Mouse (Mus musculus) forebrain, embryonic 16.5 days (tissue): Measurements from ENCODE around the gene Gm20716. TPM values are rescaled to one million over a fixed set of nuclear protein-coding genes. Genes with fewer than 3 reads are reported as not detected.
"Not testable (repeated sequence)": the region's sequence is repeated elsewhere in the genome, so short reads cannot be mapped to it uniquely, and the experiment has no call there.

Experiments used
- ATAC-seq: fragments of 200-750 bp; cut with Nextera tagmentation; 2 replicates; pipeline ENCODE4 v1.8.0; 2017; ENCODE audit warnings: mild to moderate bottlenecking, moderate library complexity
- H3K27ac ChIP-seq: fragments of 300-500 bp; sonication (generic); 2 replicates; pipeline ENCODE4 v1.5.1; 2014; ENCODE audit warnings: low read length, control low read depth
- H3K27me3 ChIP-seq: fragments of 300-500 bp; sonication (generic); replicated peaks from 2 replicates; pipeline ENCODE4 v1.6.1; 2014; ENCODE audit warnings: low read length; ENCODE audit not compliant: control insufficient read depth, insufficient read depth
- H3K36me3 ChIP-seq: fragments of 300-500 bp; sonication (generic); 2 replicates; pipeline ENCODE4 v1.6.1; 2014; ENCODE audit not compliant: control insufficient read depth, insufficient read depth
- H3K4me1 ChIP-seq: fragments of 300-500 bp; sonication (generic); replicated peaks from 2 replicates; pipeline ENCODE4 v1.6.1; 2014; ENCODE audit warnings: low read length; ENCODE audit not compliant: control insufficient read depth, insufficient read depth
- H3K4me2 ChIP-seq: fragments of 300-500 bp; sonication (generic); 2 replicates; pipeline ENCODE4 v1.6.1; 2014; ENCODE audit warnings: mild to moderate bottlenecking, low read length, control low read depth
- H3K4me3 ChIP-seq: fragments of 300-500 bp; sonication (generic); replicated peaks from 2 replicates; pipeline ENCODE4 v1.5.1; 2014; ENCODE audit warnings: mild to moderate bottlenecking, low read length, control low read depth
- H3K9ac ChIP-seq: fragments of 300-500 bp; sonication (generic); replicated peaks from 2 replicates; pipeline ENCODE4 v1.6.1; 2014; ENCODE audit warnings: low read depth, low read length, control low read depth
- H3K9me3 ChIP-seq: fragments of 300-500 bp; sonication (generic); 2 replicates; pipeline ENCODE4 v1.6.1; 2016; ENCODE audit warnings: low read length; ENCODE audit not compliant: control insufficient read depth
- WGBS: fragments of 180-500 bp; shearing (Covaris S2); extraction: QIAGEN DNeasy Blood & Tissue Kit; methylation state at CpG from one replicate; pipeline ENCODE4 v1.1.7; 2014; 5-methylcytosine and 5-hydroxymethylcytosine counted together
- polyA plus RNA-seq: library from polyadenylated mRNA; unstranded; fragments of >200 nt; fragmentation: Nextera tagmentation; extraction: Ambion mirVana; gene quantifications from 2 replicates; pipeline ENCODE4 v1.2.1, GENCODE M21; 2015

The Gm20716 gene
- polyA plus RNA-seq, 1 experiment from 2014 or later, result 24.4 TPM

- no peaks in the 10 kb centered on the region for H3K27me3 ChIP-seq
- peaks cover 30% of the 10 kb centered on the region for H3K4me1 ChIP-seq
- peak overlapping the region; percentile 13 for H3K4me3 ChIP-seq
- no peaks in the 10 kb centered on the region for H3K9me3 ChIP-seq
- ATAC-seq, result peak; percentile 26; the same call in 1 of the 2 replicates
- WGBS, result 5% methylated on average over 25 of the region's 25 CpGs
- H3K4me2 ChIP-seq, result peak overlapping the region; percentile 44
- H3K27ac ChIP-seq, result no peak overlapping the region
- no peaks in the 10 kb centered on the region for H3K36me3 ChIP-seq
- H3K9ac ChIP-seq, result peak overlapping the region; percentile 41; the same call in 1 of the 2 replicates
Measured at GRCm38 (mm10) chr2:168158911-168159711, 71.1 kb downstream of the Gm20716 start.

- WGBS, result 64% methylated on average over 9 of the region's 11 CpGs
- not testable (repeated sequence) for H3K9ac ChIP-seq, H3K4me3 ChIP-seq, ATAC-seq, H3K9me3 ChIP-seq, H3K4me2 ChIP-seq, H3K36me3 ChIP-seq, H3K27ac ChIP-seq, H3K27me3 ChIP-seq
- H3K4me1 ChIP-seq, result peaks cover 32% of the 10 kb centered on the region
Measured at GRCm38 (mm10) chr2:168157974-168158373, 72.2 kb downstream of the Gm20716 start.

- no peak for ATAC-seq
- Histone ChIP-seq H3K4me1 (peaks cover 24% of the 10 kb centered on the region), H3K9me3 (no peaks in the 10 kb centered on the region), H3K36me3 (no peaks in the 10 kb centered on the region), H3K27me3 (no peaks in the 10 kb centered on the region), H3K4me3 (no peak overlapping the region), H3K9ac (no peak overlapping the region), H3K27ac (no peak overlapping the region), H3K4me2 (no peak overlapping the region)
- WGBS, result 30% methylated on average over 14 of the region's 14 CpGs
Measured at GRCm38 (mm10) chr2:168156361-168156760, 73.8 kb downstream of the Gm20716 start.

- Histone ChIP-seq H3K4me2 (no peak overlapping the region), H3K27ac (no peak overlapping the region), H3K9ac (no peak overlapping the region), H3K9me3 (no peaks in the 10 kb centered on the region), H3K4me3 (no peak overlapping the region), H3K4me1 (peaks cover 22% of the 10 kb centered on the region), H3K27me3 (no peaks in the 10 kb centered on the region), H3K36me3 (no peaks in the 10 kb centered on the region)
- 94% methylated on average over 7 of the region's 7 CpGs for WGBS
- no peak for ATAC-seq
Measured at GRCm38 (mm10) chr2:168155666-168156065, 74.5 kb downstream of the Gm20716 start.

GRCm38 (mm10) chr2:168154090-168154881, 75.9 kb downstream of the Gm20716 start:
- Histone ChIP-seq H3K4me3 (0 out of 2 replicates have a peak overlapping the region, but pooled peaks have one; percentile 5), H3K27me3 (no peaks in the 10 kb centered on the region), H3K9me3 (no peaks in the 10 kb centered on the region), H3K4me1 (peaks cover 17% of the 10 kb centered on the region), H3K9ac (peak overlapping the region; percentile 22), H3K4me2 (peak overlapping the region; percentile 23; the same call in 1 of the 2 replicates), H3K36me3 (no peaks in the 10 kb centered on the region), H3K27ac (peak overlapping the region; percentile 72)
- ATAC-seq, result peak; percentile 84
- 21% methylated on average over 14 of the region's 14 CpGs for WGBS

GRCm38 (mm10) chr2:168149241-168149640, 80.9 kb downstream of the Gm20716 start:
- no peaks in the 10 kb centered on the region for H3K36me3 ChIP-seq
- H3K27ac ChIP-seq, result no peak overlapping the region
- no peak overlapping the region for H3K4me3 ChIP-seq
- WGBS, result 93% methylated on average over 8 of the region's 8 CpGs
- ATAC-seq, result no peak
- no peak overlapping the region for H3K4me2 ChIP-seq
- no peaks in the 10 kb centered on the region for H3K27me3 ChIP-seq
- H3K9ac ChIP-seq, result no peak overlapping the region
- no peaks in the 10 kb centered on the region for H3K9me3 ChIP-seq
- H3K4me1 ChIP-seq, result peaks cover 3% of the 10 kb centered on the region

GRCm38 (mm10) chr2:168147722-168148432, 82.3 kb downstream of the Gm20716 start:
- no peaks in the 10 kb centered on the region for H3K4me1 ChIP-seq
- no peaks in the 10 kb centered on the region for H3K36me3 ChIP-seq
- H3K4me2 ChIP-seq, result no peak overlapping the region
- H3K27me3 ChIP-seq, result no peaks in the 10 kb centered on the region
- no peak overlapping the region for H3K4me3 ChIP-seq
- ATAC-seq, result no peak
- H3K9me3 ChIP-seq, result no peaks in the 10 kb centered on the region
- H3K27ac ChIP-seq, result no peak overlapping the region
- WGBS, result 76% methylated on average over 22 of the region's 22 CpGs
- no peak overlapping the region for H3K9ac ChIP-seq

- no peak overlapping the region for H3K4me2 ChIP-seq
- H3K36me3 ChIP-seq, result no peaks in the 10 kb centered on the region
- WGBS, result 61% methylated on average over 2 of the region's 2 CpGs
- H3K4me1 ChIP-seq, result no peaks in the 10 kb centered on the region
- no peak overlapping the region for H3K4me3 ChIP-seq
- H3K27me3 ChIP-seq, result no peaks in the 10 kb centered on the region
- no peaks in the 10 kb centered on the region for H3K9me3 ChIP-seq
- H3K27ac ChIP-seq, result no peak overlapping the region
- no peak overlapping the region for H3K9ac ChIP-seq
- ATAC-seq, result no peak
Measured at GRCm38 (mm10) chr2:168145437-168145836, 84.7 kb downstream of the Gm20716 start.

- H3K9ac ChIP-seq, result no peak overlapping the region
- no peak overlapping the region for H3K27ac ChIP-seq
- H3K4me3 ChIP-seq, result no peak overlapping the region
- no peaks in the 10 kb centered on the region for H3K9me3 ChIP-seq
- ATAC-seq, result no peak
- no peaks in the 10 kb centered on the region for H3K36me3 ChIP-seq
- no peaks in the 10 kb centered on the region for H3K4me1 ChIP-seq
- H3K4me2 ChIP-seq, result no peak overlapping the region
- WGBS, result 29% methylated on average over 5 of the region's 5 CpGs
- H3K27me3 ChIP-seq, result no peaks in the 10 kb centered on the region
Measured at GRCm38 (mm10) chr2:168143794-168144193, 86.4 kb downstream of the Gm20716 start.
